Mouse (Mus musculus): ENCODE data around the gene Rftn1.

- TF ChIP-seq CTCF (IDR thresholded peaks at IDR 0.05; ENCODE audit: control insufficient read depth, insufficient read depth, insufficient replicate concordance, low read depth, low read length) = no peak
- TF ChIP-seq POLR2A (IDR thresholded peaks at IDR 0.05; ENCODE audit: control insufficient read depth, low read depth, low read length) = no peak
Observed at GRCm38 (mm10) chr17:50116980-50117379, 73.5 kb downstream of the Rftn1 start.
